Mouse (Mus musculus): ENCODE results near the gene Nox3.

Gene Nox3

GRCm38 (mm10) chr17:3610307-3610754 is 85.7 kb downstream of the Nox3 start:
- no peak for DNase-seq (ENCODE audit: low spot score in 2 of 2)

GRCm38 (mm10) chr17:3602954-3603672 is 92.9 kb downstream of the Nox3 start:
- no peak for DNase-seq (ENCODE audit: low spot score in 2 of 2)

- no peak for DNase-seq (ENCODE audit: low spot score in 2 of 2)
Observed at GRCm38 (mm10) chr17:3598393-3598792, 97.7 kb downstream of the Nox3 start.

GRCm38 (mm10) chr17:3597866-3598265 is 98.2 kb downstream of the Nox3 start:
- DNase-seq (ENCODE audit: low spot score in 2 of 2): no peak

- no peak for DNase-seq (ENCODE audit: low spot score in 2 of 2)
Observed at GRCm38 (mm10) chr17:3597130-3597529, 98.9 kb downstream of the Nox3 start.
